Mouse (Mus musculus): Measurements from ENCODE around the gene Ankib1.
"Not testable (repeated sequence)": the region's sequence is repeated elsewhere in the genome, so short reads cannot be mapped to it uniquely, and the experiment has no call there.

Ankib1 gene

DNA sequence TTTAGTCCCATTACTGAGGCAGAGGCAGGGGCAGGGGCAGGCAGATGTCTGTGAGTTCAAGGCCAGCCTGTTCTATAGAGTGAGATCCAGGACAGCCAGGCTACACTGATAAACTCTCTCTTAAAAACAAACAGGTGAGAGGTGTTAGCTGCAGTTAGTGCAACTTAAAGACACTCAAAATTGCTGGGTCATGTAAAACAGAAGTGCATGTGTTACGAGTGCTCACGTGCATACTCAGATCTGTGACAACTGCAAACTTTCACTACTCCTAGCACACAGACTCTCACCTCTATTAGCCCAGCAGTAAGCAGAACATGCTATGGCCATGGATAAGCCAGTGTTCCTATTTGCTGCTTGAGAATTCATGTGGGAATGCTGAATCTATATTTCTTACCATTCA is 79.3 kb downstream of the Ankib1 start:
- in situ Hi-C loops (cut with MboI): no loop called here

DNA sequence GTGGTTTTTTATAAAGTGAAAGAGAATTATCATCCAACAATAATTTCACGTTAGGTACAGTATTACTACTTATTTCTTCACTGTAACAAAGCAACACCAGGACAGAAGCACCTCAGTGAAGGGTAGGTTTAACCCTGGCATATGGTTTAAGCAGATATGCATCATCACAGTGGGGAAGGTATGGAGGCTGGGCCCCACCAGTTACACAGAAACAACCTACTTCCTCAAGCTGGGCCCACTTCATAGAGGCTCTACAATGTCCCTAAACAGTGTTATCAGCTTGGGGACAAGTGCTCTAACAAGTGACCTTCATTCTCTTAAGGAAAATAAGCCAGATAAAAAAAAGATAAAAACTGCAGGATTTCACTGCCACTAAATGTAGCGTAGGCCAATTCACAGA is 79.9 kb downstream of the Ankib1 start:
- in situ Hi-C loops (cut with MboI): no loop called here

DNA sequence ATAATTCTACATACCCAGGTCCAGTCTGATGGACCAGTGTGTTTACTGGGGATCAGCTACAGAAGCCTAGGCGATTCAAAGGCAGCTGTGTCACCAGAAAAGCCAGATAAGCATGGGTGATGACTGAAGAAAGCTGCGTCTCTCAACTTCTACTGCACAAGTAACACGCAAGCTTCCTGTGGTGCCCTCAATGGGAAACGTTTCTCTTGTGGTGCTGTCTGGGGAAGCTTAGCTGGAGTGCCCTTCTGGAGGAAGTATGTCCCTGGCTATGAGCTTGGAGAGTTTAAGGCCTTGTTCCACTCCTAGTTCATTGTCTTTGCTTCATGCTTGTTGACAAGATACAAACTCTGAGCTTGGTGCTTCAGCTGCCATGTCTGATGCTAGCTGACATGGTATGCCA is 83.4 kb downstream of the Ankib1 start:
- in situ Hi-C loops (cut with MboI): no loop called here

GRCm38 (mm10) chr5:3715800-3716199 is 86.9 kb downstream of the Ankib1 start:
- in situ Hi-C loops (cut with MboI): no loop called here

GRCm38 (mm10) chr5:3702180-3702579 is 100.5 kb downstream of the Ankib1 start:
- in situ Hi-C loops (cut with MboI): no loop called here

- in situ Hi-C loops (cut with MboI): no loop called here
Observed at GRCm38 (mm10) chr5:3700025-3700424, 102.7 kb downstream of the Ankib1 start.

DNA sequence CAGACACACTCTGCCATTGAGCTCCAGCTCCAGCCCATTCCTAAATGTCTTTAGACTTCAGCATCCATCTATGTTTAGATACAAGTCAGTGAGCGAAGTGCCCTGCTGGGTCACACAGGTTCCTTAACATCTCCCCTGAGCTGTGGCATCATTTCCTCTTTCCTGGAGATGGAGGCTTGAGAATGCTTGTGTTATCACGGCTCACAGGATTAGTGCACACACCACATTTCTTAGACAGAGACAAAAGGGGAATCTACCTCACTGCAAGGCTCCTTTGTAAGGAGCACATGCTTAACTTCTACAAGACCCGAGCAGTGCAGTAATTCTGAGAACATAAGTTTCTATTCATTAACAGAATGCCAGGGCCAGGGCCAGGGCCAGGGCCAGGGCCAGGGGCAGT is 106.7 kb downstream of the Ankib1 start:
- in situ Hi-C loops (cut with MboI): no loop called here

DNA sequence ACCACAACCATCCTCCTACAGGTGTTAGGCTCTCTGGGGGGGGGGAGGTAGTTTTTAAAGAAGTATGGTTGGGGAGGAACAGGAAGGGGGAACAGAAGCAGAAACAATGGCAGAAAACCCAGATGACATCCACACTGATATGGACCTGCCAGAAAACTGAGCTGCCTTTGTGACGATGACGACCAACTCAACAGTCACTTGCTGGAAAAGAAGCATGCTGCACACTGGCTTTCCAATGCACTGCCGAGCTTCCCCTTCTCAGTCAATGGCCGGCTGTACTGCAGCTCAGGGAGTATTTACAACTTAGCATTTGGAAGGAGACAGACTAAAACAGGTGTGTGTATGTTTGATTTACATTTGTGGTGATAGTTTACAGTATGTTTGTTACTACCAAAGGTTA is 107.5 kb downstream of the Ankib1 start:
- in situ Hi-C loops (cut with MboI): no loop called here

GRCm38 (mm10) chr5:3692956-3693355 is 109.8 kb downstream of the Ankib1 start:
- in situ Hi-C loops (cut with MboI): no loop called here

GRCm38 (mm10) chr5:3691283-3691682 is 111.4 kb downstream of the Ankib1 start:
- in situ Hi-C loops (cut with MboI): no loop called here

DNA sequence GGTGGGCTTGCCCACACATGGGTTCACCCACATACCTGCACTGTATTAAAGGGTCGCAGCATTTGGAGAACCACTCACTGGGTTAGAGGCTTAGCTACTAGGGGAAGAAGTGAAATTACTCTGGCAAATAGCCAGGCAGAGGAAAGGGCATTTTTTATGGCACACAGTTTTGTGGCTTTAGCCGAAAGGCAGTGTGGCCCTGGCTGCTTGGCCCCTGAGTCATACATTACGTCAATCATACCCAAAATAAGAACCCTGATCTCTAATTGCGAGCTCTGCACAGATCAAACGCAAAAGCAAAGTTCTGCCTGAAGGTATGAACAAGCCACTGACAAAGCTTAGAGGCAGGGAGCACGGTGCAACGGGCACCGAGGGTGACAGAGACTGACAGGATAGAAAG is 114.4 kb downstream of the Ankib1 start:
- in situ Hi-C loops (cut with MboI): no loop called here

DNA sequence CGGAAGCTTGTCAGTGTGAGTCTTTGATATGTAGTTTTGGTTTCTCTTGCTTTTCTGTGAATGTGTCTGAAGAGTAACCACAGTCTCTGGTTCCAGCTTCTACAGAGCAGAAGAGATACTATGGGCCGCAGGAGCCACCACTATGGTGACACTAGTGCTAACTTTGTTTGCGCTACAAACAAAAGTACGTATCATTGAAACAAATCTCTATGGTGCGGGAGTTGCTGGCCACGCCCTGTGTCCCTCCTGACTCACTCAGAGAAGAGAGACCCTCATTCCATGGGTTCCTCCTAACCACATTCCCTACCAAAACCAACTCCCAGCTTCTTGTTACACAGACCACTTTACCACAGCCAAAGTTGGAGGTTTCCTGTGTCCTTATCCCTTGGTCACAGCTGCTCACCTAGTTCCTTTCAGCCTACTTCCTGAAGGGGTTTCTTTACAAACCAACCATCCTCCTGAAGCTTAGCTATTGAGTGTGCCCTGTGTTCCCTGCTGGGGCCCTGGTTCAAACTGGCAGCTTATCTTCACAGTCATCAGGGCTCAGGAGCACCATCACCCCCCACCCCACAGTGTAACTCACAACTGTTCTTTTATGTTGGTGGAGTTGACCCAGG is 132.7 kb downstream of the Ankib1 start:
- in situ Hi-C loops (cut with MboI): no loop called here

- in situ Hi-C loops (cut with MboI): no loop called here
Observed at GRCm38 (mm10) chr5:3666585-3666984, 136.1 kb downstream of the Ankib1 start.

DNA sequence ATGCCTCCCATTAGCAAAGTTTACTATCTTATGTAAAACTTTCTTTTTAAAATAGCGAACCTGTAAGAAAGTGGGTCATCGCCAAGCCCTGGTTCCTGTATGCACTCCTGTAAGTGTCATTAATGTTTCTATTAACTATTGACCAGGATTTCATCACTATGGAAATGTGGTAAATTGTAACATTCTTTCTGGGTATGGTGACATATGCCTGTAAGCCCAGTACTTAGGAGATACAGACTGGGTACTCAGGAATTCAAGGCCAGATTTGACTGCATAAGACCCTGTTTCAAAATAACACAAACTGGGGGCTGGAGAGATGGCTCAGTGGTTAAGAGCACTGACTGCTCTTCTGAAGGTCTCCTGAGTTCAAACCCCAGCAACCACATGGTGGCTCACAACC is 137.5 kb downstream of the Ankib1 start:
- in situ Hi-C loops (cut with MboI): no loop called here

GRCm38 (mm10) chr5:3657085-3657484 is 145.6 kb downstream of the Ankib1 start, which contains the start of gene Gatad1:
TSS of gene Gatad1 (minus strand) at chr5:3657185.
- in situ Hi-C loops (cut with MboI): no loop called here

DNA sequence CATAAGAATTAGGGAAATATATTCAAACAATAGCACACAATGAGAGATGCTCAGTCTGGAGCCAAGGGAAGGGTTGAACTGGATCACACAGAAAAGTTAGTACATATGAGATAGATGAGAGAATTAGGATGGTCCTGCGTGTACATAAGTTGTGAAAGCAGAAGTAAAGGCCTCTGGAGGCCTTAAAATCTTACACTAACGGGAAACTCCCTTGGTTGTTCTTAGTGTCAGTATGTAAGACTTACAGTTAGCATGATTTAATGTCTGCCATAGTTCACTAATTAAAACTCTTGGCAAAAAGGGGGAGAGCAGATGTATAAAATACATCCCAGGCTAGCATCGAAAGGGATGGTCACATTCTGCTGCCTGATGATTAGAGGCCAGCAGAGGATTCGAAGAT is 148.9 kb downstream of the Ankib1 start:
- in situ Hi-C loops (cut with MboI): no loop called here

DNA sequence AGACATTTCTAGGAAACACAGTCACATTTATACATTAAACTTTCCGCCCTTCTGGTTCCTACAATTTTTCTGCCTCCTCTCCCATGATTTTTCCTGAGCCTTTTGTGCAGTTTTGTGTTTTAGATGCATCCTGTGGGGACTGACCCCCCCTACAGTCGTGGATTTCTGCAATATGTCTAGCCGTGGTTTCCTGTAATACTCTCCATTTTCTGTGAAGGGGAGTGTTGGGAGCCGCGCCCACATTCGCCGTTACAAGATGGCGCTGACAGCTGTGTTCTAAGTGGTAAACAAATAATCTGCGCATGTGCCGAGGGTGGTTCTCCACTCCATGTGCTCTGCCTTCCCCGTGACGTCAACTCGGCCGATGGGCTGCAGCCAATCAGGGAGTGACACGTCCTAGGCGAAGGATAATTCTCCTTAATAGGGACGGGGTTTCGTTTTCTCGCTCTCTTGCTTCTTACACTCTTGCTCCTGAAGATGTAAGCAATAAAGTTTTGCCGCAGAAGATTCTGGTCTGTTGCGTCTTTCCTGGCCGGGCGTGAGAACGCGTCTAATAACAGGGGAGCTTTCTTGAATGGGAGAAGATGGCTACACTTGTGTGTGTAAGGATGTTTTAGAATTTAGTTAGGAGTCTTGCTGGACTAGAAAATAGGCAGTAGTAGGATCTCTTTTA is 149.7 kb downstream of the Ankib1 start:
- in situ Hi-C loops (cut with MboI): not testable (repeated sequence)

DNA sequence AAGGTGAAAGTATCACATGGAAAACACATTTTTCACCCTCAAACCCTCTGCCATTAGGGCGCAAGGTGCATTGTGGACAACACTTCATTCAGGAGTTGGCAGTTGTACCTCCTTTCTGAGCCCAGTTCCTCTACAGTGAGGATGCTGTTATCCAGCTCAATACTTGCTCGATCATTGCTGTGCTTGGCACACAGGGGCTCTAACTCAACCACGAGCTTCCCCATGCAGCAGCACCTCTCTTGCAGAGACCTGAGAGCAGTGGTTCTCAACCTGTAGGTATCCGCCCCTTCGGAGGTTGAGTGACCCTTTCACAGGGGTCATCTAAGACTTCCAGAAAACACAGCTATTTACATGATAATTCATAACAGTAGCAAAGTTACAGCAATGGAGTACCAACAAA is 151.1 kb downstream of the Ankib1 start:
- in situ Hi-C loops (cut with MboI): no loop called here

GRCm38 (mm10) chr5:3650881-3651280 is 151.8 kb downstream of the Ankib1 start, which contains the start of gene Tmbim7:
TSS of gene Tmbim7 (plus strand) at chr5:3651181.
- in situ Hi-C loops (cut with MboI): no loop called here

DNA sequence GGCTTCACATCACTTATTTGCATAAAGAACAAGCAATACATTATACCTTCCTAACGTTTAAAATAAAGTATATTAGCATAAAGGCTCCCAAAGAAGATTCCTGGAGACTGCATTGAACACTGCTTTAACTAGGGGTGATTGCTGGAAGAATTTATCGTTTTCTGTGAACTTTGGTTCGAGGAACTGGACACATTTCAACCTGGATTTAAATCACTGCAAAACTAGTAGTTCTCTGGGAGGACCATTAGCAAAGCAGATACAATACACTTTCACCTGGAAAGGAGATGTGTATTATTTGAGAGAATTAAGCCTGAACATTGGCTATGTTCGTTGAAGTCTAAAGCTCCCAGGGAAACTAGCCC is 153.9 kb downstream of the Ankib1 start:
- in situ Hi-C loops (cut with MboI): no loop called here

DNA sequence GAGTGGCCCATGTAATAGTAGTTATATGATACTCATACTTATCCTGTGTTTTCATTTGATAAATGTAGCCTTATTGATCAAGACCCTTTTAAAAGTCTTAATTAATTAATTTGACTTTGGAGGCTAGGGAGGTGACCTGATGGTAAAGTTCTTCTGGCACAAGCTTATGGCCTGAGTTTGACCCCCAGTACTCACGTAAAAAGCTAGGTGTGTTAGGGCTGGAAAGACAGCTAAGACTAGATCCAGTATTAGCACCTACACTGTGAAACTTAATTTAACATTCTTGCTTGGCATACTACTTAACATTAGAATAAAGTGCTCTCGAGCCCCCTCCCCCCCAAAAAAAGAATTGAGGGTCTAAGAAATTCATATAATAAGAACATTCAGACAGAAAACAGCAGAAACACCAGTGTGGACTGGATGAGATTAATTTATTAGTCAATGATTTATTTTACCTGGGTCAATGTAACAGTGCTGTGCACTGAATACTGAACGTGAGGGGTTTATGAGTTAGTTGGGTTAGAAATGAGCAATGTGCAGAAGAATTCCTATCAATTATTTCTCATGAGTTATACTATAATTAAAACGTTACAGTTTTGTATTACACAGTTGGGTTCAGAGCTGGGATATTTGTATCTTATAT is 154.4 kb downstream of the Ankib1 start:
- in situ Hi-C loops (cut with MboI): no loop called here

DNA sequence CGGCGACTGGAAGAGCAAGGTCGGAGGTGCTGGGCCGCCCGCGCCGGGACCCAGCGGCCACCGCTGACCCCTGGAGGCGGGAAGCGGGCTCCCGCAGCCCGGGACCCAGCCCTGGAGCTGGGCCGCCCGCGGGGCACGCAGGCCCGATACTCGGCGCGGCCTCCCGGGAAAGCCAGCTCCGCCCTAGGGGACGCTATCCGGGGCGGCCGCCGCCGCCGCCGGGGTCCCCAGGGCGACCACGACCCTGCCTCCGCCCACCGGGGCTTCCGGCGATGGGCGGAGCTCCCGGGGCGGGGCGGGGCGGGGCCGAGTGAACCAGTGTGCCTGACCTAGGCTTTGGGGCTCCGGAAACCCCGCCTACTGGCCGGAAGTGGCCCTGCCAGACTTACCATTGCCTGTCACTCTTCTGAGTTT is 155.0 kb downstream of the Ankib1 start:
- in situ Hi-C loops (cut with MboI): no loop called here

DNA sequence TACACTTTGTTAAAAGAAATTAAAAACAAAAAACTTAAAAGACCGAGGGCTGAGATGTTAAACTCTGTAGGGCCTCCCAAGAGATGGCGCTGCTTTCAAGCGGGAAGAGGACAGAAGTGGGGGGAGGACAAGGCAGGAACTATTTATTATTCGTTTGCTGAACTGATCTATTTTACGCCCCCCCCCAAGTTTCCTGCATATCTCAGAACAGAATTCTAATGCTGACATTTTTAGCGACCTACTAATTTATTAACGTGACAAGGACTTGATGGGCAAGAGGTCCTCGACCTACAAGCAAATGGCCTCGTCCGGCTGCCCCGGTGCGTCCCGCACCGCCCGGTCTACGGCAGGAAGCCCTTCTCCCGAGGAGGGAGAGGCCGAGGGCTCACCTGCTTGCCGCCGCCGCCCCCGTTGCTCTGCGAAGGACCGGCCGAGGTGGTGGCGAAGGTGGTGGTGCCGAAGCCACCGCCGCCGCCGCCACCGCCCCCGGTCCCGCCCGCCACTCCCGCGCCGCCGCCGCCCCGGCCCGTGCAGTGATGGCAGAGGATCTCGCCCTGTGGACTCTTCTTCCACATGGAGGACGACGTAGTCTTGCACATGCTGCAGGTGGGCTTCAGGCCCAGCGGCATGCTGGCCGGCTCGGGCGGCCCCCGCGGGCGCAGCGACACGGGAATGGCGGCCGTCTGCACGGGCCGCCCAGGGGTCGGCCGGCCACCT is 155.6 kb downstream of the Ankib1 start:
- in situ Hi-C loops (cut with MboI): no loop called here
